Mouse (Mus musculus) intestine, embryonic 16.5 days (tissue): ENCODE measurements around the gene Tmem198. TPM values are rescaled to one million over a fixed set of nuclear protein-coding genes. Genes with fewer than 3 reads are reported as not detected.

Experiments
- ATAC-seq: fragments of 200-750 bp; cut with Nextera tagmentation; 2 replicates; pipeline ENCODE4 v1.8.0; 2017; ENCODE audit warnings: moderate TSS enrichment, moderate library complexity
- H3K27ac ChIP-seq: fragments of 300-500 bp; sonication (generic); 2 replicates; pipeline ENCODE4 v1.5.1; 2014; ENCODE audit warnings: mild to moderate bottlenecking, low read length
- H3K27me3 ChIP-seq: fragments of 300-500 bp; sonication (generic); replicated peaks from 2 replicates; pipeline ENCODE4 v1.6.1; 2014; ENCODE audit warnings: low read length, control low read depth, mixed read lengths; ENCODE audit not compliant: control insufficient read depth, insufficient read depth
- H3K36me3 ChIP-seq: fragments of 300-500 bp; sonication (generic); 2 replicates; pipeline ENCODE4 v1.6.1; 2014; ENCODE audit warnings: low read length, control low read depth; ENCODE audit not compliant: control insufficient read depth, insufficient read depth
- H3K4me1 ChIP-seq: fragments of 300-500 bp; sonication (generic); 2 replicates; pipeline ENCODE4 v1.6.1; 2014; ENCODE audit warnings: low read length, control low read depth, mixed read lengths; ENCODE audit not compliant: control insufficient read depth, insufficient read depth
- H3K4me2 ChIP-seq: fragments of 300-500 bp; sonication (generic); 2 replicates; pipeline ENCODE4 v1.6.1; 2014; ENCODE audit warnings: low read depth, low read length, control low read depth
- H3K4me3 ChIP-seq: fragments of 300-500 bp; sonication (generic); 2 replicates; pipeline ENCODE4 v1.5.1; 2014; ENCODE audit warnings: mild to moderate bottlenecking, low read length
- H3K9ac ChIP-seq: fragments of 300-500 bp; sonication (generic); 2 replicates; pipeline ENCODE4 v1.6.1; 2014; ENCODE audit warnings: low read depth, low read length
- H3K9me3 ChIP-seq: fragments of 300-500 bp; sonication (generic); 2 replicates; pipeline ENCODE4 v1.6.1; 2016; ENCODE audit warnings: low read length, control low read depth; ENCODE audit not compliant: control insufficient read depth
- WGBS: fragments of 180-500 bp; shearing (Covaris S2); extraction: QIAGEN DNeasy Blood & Tissue Kit; methylation state at CpG from one replicate; pipeline ENCODE4 v1.1.7; 2014; 5-methylcytosine and 5-hydroxymethylcytosine counted together
- polyA plus RNA-seq: library from polyadenylated mRNA; unstranded; fragments of >200 nt; fragmentation: Nextera tagmentation; extraction: Ambion mirVana; gene quantifications from 2 replicates; pipeline ENCODE4 v1.2.1, GENCODE M21; 2015

Tmem198 gene
- polyA plus RNA-seq, 1 experiment from 2014 or later, result 1.5 TPM

GRCm38 (mm10) chr1:75479635-75479989 lies 280 bp downstream of the Tmem198 start:
- Histone ChIP-seq H3K4me1 (peaks cover 22% of the 10 kb centered on the region), H3K9ac (peak overlapping the region; percentile 53), H3K27ac (no peak overlapping the region), H3K27me3 (peaks cover 21% of the 10 kb centered on the region), H3K4me2 (peak overlapping the region; percentile 79), H3K9me3 (no peaks in the 10 kb centered on the region), H3K4me3 (peak overlapping the region; percentile 85), H3K36me3 (peaks cover 13% of the 10 kb centered on the region)
- no peak; the same call in 1 of the 2 replicates for ATAC-seq
- WGBS, result 1% methylated on average over 23 of the region's 24 CpGs

- peak overlapping the region; percentile 85 for H3K4me3 ChIP-seq
- 16% methylated on average over 13 of the region's 13 CpGs for WGBS
- H3K4me2 ChIP-seq, result peak overlapping the region; percentile 79
- H3K27me3 ChIP-seq, result peaks cover 24% of the 10 kb centered on the region
- H3K36me3 ChIP-seq, result peaks cover 8% of the 10 kb centered on the region
- no peak overlapping the region for H3K27ac ChIP-seq
- peaks cover 22% of the 10 kb centered on the region for H3K4me1 ChIP-seq
- no peaks in the 10 kb centered on the region for H3K9me3 ChIP-seq
- peak overlapping the region; percentile 53; the same call in 1 of the 2 replicates for H3K9ac ChIP-seq
- no peak for ATAC-seq
Observed at GRCm38 (mm10) chr1:75480036-75480435, 704 bp downstream of the Tmem198 start.

GRCm38 (mm10) chr1:75480735-75481134 lies 1.4 kb downstream of the Tmem198 start:
- Histone ChIP-seq H3K4me3 (no peak overlapping the region), H3K27me3 (peaks cover 31% of the 10 kb centered on the region), H3K4me1 (peaks cover 22% of the 10 kb centered on the region), H3K27ac (no peak overlapping the region), H3K9me3 (no peaks in the 10 kb centered on the region), H3K4me2 (no peak overlapping the region), H3K36me3 (peaks cover 2% of the 10 kb centered on the region; the same call in 1 of the 2 replicates), H3K9ac (no peak overlapping the region)
- 85% methylated on average over 7 of the region's 7 CpGs for WGBS
- no peak for ATAC-seq

GRCm38 (mm10) chr1:75486561-75486960 lies 7.2 kb downstream of the Tmem198 start:
- 11% methylated on average over 24 of the region's 24 CpGs for WGBS
- Histone ChIP-seq H3K9me3 (no peaks in the 10 kb centered on the region), H3K4me3 (peak overlapping the region; percentile 62), H3K27me3 (peaks cover 42% of the 10 kb centered on the region), H3K4me1 (peaks cover 15% of the 10 kb centered on the region), H3K9ac (0 out of 2 replicates have a peak overlapping the region, but pooled peaks have one; percentile 59), H3K4me2 (peak overlapping the region; percentile 89), H3K27ac (no peak overlapping the region), H3K36me3 (peaks cover 1% of the 10 kb centered on the region; the same call in 1 of the 2 replicates)
- no peak for ATAC-seq

- Histone ChIP-seq H3K4me3 (peak overlapping the region; percentile 62), H3K9me3 (no peaks in the 10 kb centered on the region), H3K4me1 (peaks cover 15% of the 10 kb centered on the region), H3K4me2 (peak overlapping the region; percentile 89), H3K36me3 (peaks cover 5% of the 10 kb centered on the region; the same call in 1 of the 2 replicates), H3K9ac (peak overlapping the region; percentile 59), H3K27me3 (peaks cover 42% of the 10 kb centered on the region), H3K27ac (no peak overlapping the region)
- ATAC-seq, result peak; percentile 30
- WGBS, result 4% methylated on average over 13 of the region's 13 CpGs
Observed at GRCm38 (mm10) chr1:75487040-75487404, 7.7 kb downstream of the Tmem198 start.

GRCm38 (mm10) chr1:75487405-75488161 lies 8.3 kb downstream of the Tmem198 start:
- peak; percentile 89 for ATAC-seq
- Histone ChIP-seq H3K27me3 (peaks cover 39% of the 10 kb centered on the region), H3K4me3 (peak overlapping the region; percentile 62), H3K9me3 (no peaks in the 10 kb centered on the region), H3K4me2 (peak overlapping the region; percentile 89), H3K9ac (peak overlapping the region; percentile 59), H3K4me1 (peaks cover 15% of the 10 kb centered on the region), H3K36me3 (peaks cover 5% of the 10 kb centered on the region; the same call in 1 of the 2 replicates), H3K27ac (no peak overlapping the region)
- WGBS, result under 1% methylated on average over 62 of the region's 62 CpGs

GRCm38 (mm10) chr1:75490785-75491551 lies 11.6 kb downstream of the Tmem198 start:
- no peak overlapping the region for H3K9ac ChIP-seq
- H3K4me3 ChIP-seq, result no peak overlapping the region
- peaks cover 15% of the 10 kb centered on the region for H3K4me1 ChIP-seq
- peaks cover 14% of the 10 kb centered on the region for H3K27me3 ChIP-seq
- H3K9me3 ChIP-seq, result no peaks in the 10 kb centered on the region
- WGBS, result 87% methylated on average over 34 of the region's 34 CpGs
- H3K4me2 ChIP-seq, result no peak overlapping the region
- ATAC-seq, result no peak
- H3K36me3 ChIP-seq, result peaks cover 6% of the 10 kb centered on the region; the same call in 1 of the 2 replicates
- H3K27ac ChIP-seq, result no peak overlapping the region

- 0 out of 2 replicates have a peak, but pooled peaks cover 2% of the 10 kb centered on the region for H3K27me3 ChIP-seq
- no peak overlapping the region for H3K9ac ChIP-seq
- ATAC-seq, result no peak
- H3K4me3 ChIP-seq, result no peak overlapping the region
- no peaks in the 10 kb centered on the region for H3K9me3 ChIP-seq
- 57% methylated on average over 24 of the region's 24 CpGs for WGBS
- peaks cover 16% of the 10 kb centered on the region; the same call in 1 of the 2 replicates for H3K36me3 ChIP-seq
- H3K27ac ChIP-seq, result no peak overlapping the region
- peaks cover 6% of the 10 kb centered on the region for H3K4me1 ChIP-seq
- no peak overlapping the region for H3K4me2 ChIP-seq
Observed at GRCm38 (mm10) chr1:75492579-75493170, 13.3 kb downstream of the Tmem198 start.
